Mouse (Mus musculus): Measurements from ENCODE around the gene Ftl1. TPM values are rescaled to one million over a fixed set of nuclear protein-coding genes. Genes with fewer than 3 reads are reported as not detected.

Gene Ftl1
- total and polyA plus RNA-seq, 3 experiments: 31.2 to 1,027 (median 142) TPM

DNA sequence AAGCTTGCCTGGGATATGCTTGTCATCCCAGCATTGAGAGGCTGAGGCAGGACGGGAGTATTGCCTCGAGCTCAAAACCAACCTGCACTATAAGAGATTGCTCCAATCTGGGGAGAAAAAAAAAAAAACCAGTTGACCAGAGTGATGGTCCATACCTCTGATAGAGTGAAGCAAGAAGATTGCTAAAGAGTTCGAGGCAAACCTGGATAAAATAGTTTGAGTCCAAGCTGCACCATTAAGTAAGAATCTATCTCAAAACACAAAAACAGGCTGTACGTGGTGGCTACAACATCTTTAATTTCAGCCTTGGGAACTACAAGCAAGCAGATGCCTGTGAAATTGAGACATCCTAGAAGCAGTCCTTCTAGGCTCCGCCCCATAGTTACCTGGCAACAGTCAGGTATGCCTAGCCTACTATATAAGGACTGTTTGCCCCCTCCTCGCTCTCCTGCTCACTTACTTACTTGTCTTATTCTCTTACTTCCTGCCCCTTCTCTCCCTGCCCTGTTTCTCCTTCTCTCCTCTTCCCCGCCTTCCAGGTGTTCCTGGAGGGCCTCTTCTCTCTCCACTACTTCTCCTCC lies 7.5 kb upstream of the Ftl1 start:
- peak overlapping the region; percentile 45 for H3K4me2 ChIP-seq (ENCODE audit: insufficient read depth, low read depth, poor library complexity, severe bottlenecking)
- H3K27me3 ChIP-seq (replicated peaks): no peaks in the 10 kb centered on the region
- no peak overlapping the region for H3K27ac ChIP-seq (ENCODE audit: insufficient read depth, low read depth)
- peaks cover 19 to 33% of the 10 kb centered on the region in 2 experiments for H3K36me3 ChIP-seq (replicated peaks in 1 of 2; ENCODE audit: control insufficient read depth in 1 of 2, insufficient read depth in 1 of 2, low read length in 1 of 2)
- DNase-seq (ENCODE audit: extremely low read depth): no peak
- H3K4me1 ChIP-seq (ENCODE audit: control insufficient read depth in 1 of 2, insufficient read depth in 2 of 2): peaks cover 13 to 37% of the 10 kb centered on the region in 2 experiments
- H3K79me2 ChIP-seq (replicated peaks; ENCODE audit: control insufficient read depth, extremely low read depth, insufficient read depth, poor library complexity, severe bottlenecking): peaks cover 30% of the 10 kb centered on the region
- dilution Hi-C loops (cut with MboI; ENCODE audit: extremely low pct_ligation_motif_present, extremely low pct_unique_long_range_greater_than_20kb, low sequenced_read_pairs) (no loop called here), in situ Hi-C loops (cut with MboI; ENCODE audit: low pct_ligation_motif_present, low pct_unique_long_range_greater_than_20kb, low sequenced_read_pairs) (loop anchor here (5.0 to 10.0 kb wide), 2 partner anchors 95 to 218 kb away; partner anchors contain the start of gene Ntn5)
- TF ChIP-seq MAZ (IDR thresholded peaks at IDR 0.05; ENCODE audit: low read depth, low read length): no peak
- TF ChIP-seq USF1 (IDR thresholded peaks at IDR 0.05; ENCODE audit: low read depth, low read length): no peak
- TF ChIP-seq ETS1 (conservative IDR thresholded peaks at IDR 0.05; ENCODE audit: low read depth, low read length): no peak
- no peak for TF ChIP-seq USF2 (conservative IDR thresholded peaks at IDR 0.05; ENCODE audit: low read depth, low read length)
- TF ChIP-seq ZNF384 (IDR thresholded peaks at IDR 0.05; ENCODE audit: low read depth, low read length): no peak; the same call in 1 of the 2 replicates
- peak overlapping the region; percentile 14 to 77 (median 73) for H3K4me3 ChIP-seq (replicated peaks in 1 of 3; ENCODE audit: low read depth in 2 of 3, low read length in 2 of 3, poor library complexity in 1 of 3)
- H3K9me3 ChIP-seq (replicated peaks; ENCODE audit: low read length): peaks cover 3% of the 10 kb centered on the region
- peak overlapping the region; percentile 21; the same call in 1 of the 2 replicates for H3K9ac ChIP-seq (ENCODE audit: insufficient read depth, low read depth)

- dilution Hi-C loops (cut with MboI; ENCODE audit: extremely low pct_ligation_motif_present, extremely low pct_unique_long_range_greater_than_20kb, low sequenced_read_pairs) (no loop called here), in situ Hi-C loops (cut with MboI; ENCODE audit: low pct_ligation_motif_present, low pct_unique_long_range_greater_than_20kb, low sequenced_read_pairs) (loop anchor here (5.0 to 10.0 kb wide), 2 partner anchors 96 to 218 kb away; partner anchors contain the start of gene Ntn5)
- Histone ChIP-seq H3K4me2 (ENCODE audit: insufficient read depth, low read depth, poor library complexity, severe bottlenecking) (peak within 1 kb of the TSS; percentile 78), H3K27ac (ENCODE audit: insufficient read depth, low read depth) (peak within 1 kb of the TSS; percentile 68), H3K36me3 (replicated peaks in 1 of 2; ENCODE audit: control insufficient read depth in 1 of 2, insufficient read depth in 1 of 2, low read length in 1 of 2) (peaks cover 23 to 32% of the 10 kb centered on the region in 2 experiments), H3K9ac (ENCODE audit: insufficient read depth, low read depth) (peak within 1 kb of the TSS; percentile 77), H3K4me3 (replicated peaks in 1 of 3; ENCODE audit: low read depth in 2 of 3, low read length in 2 of 3, poor library complexity in 1 of 3) (peak within 1 kb of the TSS; percentile 73 to 81 (median 77)), H3K27me3 (replicated peaks) (no peaks in the 10 kb centered on the region), H3K4me1 (ENCODE audit: control insufficient read depth in 1 of 2, insufficient read depth in 2 of 2) (peaks cover 8 to 35% of the 10 kb centered on the region in 2 experiments), H3K79me2 (replicated peaks; ENCODE audit: control insufficient read depth, extremely low read depth, insufficient read depth, poor library complexity, severe bottlenecking) (peaks cover 30% of the 10 kb centered on the region), H3K9me3 (replicated peaks; ENCODE audit: low read length) (peaks cover 3% of the 10 kb centered on the region)
- peak; percentile 94 for DNase-seq (ENCODE audit: extremely low read depth)
- TF ChIP-seq ZC3H11A (IDR thresholded peaks at IDR 0.05; ENCODE audit: low read depth, low read length): no peak
- no peak for TF ChIP-seq MEF2A (IDR thresholded peaks at IDR 0.05; ENCODE audit: borderline replicate concordance, low read depth, low read length)
- peak; percentile 43; the same call in 1 of the 2 replicates for TF ChIP-seq ZMIZ1 (IDR thresholded peaks at IDR 0.05; ENCODE audit: low read depth, low read length)
- TF ChIP-seq CHD2 (IDR thresholded peaks at IDR 0.05; ENCODE audit: low read length): peak; percentile 35; the same call in 1 of the 2 replicates
- TF ChIP-seq JUND (conservative IDR thresholded peaks at IDR 0.05; ENCODE audit: low read depth, low read length): no peak
- TF ChIP-seq MYC (IDR thresholded peaks at IDR 0.05; ENCODE audit: low read depth, low read length): peak; percentile 81; the same call in 1 of the 2 replicates
- no peak for TF ChIP-seq CTCF (conservative IDR thresholded peaks at IDR 0.05 in 1 of 2, IDR thresholded peaks at IDR 0.05 in 1 of 2; ENCODE audit: low read depth in 2 of 2, low read length in 2 of 2)
- no peak for TF ChIP-seq RAD21 (IDR thresholded peaks at IDR 0.05; ENCODE audit: low read depth, low read length)
- TF ChIP-seq HCFC1 (IDR thresholded peaks at IDR 0.05; ENCODE audit: low read depth, low read length): peak; percentile 82
- no peak for TF ChIP-seq JUN (IDR thresholded peaks at IDR 0.05; ENCODE audit: insufficient read depth, low read depth, low read length)
- TF ChIP-seq MAFK (IDR thresholded peaks at IDR 0.05; ENCODE audit: insufficient replicate concordance, low read length): no peak
- TF ChIP-seq ZNF384 (IDR thresholded peaks at IDR 0.05; ENCODE audit: low read depth, low read length): no peak
- TF ChIP-seq KAT2A (IDR thresholded peaks at IDR 0.05; ENCODE audit: insufficient replicate concordance, low read length): peak; percentile 60; the same call in 1 of the 2 replicates
- TF ChIP-seq RCOR1 (conservative IDR thresholded peaks at IDR 0.05; ENCODE audit: low read depth, low read length): 0 out of 2 replicates have a peak, but pooled peaks have one; percentile 56
- TF ChIP-seq USF1 (IDR thresholded peaks at IDR 0.05; ENCODE audit: low read depth, low read length): peak; percentile 99
- no peak for TF ChIP-seq ZKSCAN1 (IDR thresholded peaks at IDR 0.05; ENCODE audit: borderline replicate concordance, low read depth, low read length)
- TF ChIP-seq NRF1 (IDR thresholded peaks at IDR 0.05; ENCODE audit: low read depth, low read length): peak; percentile 82
- TF ChIP-seq E2F4 (IDR thresholded peaks at IDR 0.05; ENCODE audit: insufficient replicate concordance, low read depth, low read length): no peak
- TF ChIP-seq PAX5 (IDR thresholded peaks at IDR 0.05; ENCODE audit: low read length): no peak
- TF ChIP-seq ELF1 (IDR thresholded peaks at IDR 0.05; ENCODE audit: low read depth, low read length): peak; percentile 69; the same call in 1 of the 2 replicates
- peak; percentile 67; the same call in 1 of the 2 replicates for TF ChIP-seq NELFE (IDR thresholded peaks at IDR 0.05; ENCODE audit: low read depth, low read length)
- TF ChIP-seq ETS1 (conservative IDR thresholded peaks at IDR 0.05; ENCODE audit: low read depth, low read length): peak; percentile 53
- peak; percentile 69; the same call in 1 of the 2 replicates for TF ChIP-seq POLR2A (IDR thresholded peaks at IDR 0.05; ENCODE audit: low read depth, low read length)
- TF ChIP-seq POLR2AphosphoS2 (IDR thresholded peaks at IDR 0.05; ENCODE audit: low read depth, low read length): no peak
- TF ChIP-seq TBP (conservative IDR thresholded peaks at IDR 0.05; ENCODE audit: low read depth, low read length): 0 out of 2 replicates have a peak, but pooled peaks have one; percentile 20
- TF ChIP-seq BHLHE40 (IDR thresholded peaks at IDR 0.05; ENCODE audit: low read depth, low read length): peak; percentile 100
These were observed 6.8 kb upstream of the Ftl1 start, which contains the start of gene Bax for GRCm38 (mm10) chr7:45466283-45467089. TSS of gene Bax (minus strand) at chr7:45466898.

Data from CH12.LX (cell line).